Mouse (Mus musculus) liver, postnatal 0 days (tissue): ENCODE results near the gene Creb3l2.

Source experiments
- CTCF ChIP-seq: sonication (generic); IDR thresholded peaks from 2 replicates; pipeline ENCODE4 v1.5.1; 2016; ENCODE audit warnings: antibody characterized with exemption, low read depth
- EP300 ChIP-seq: IDR thresholded peaks from 2 replicates; pipeline ENCODE4 v1.6.1; 2016; ENCODE audit warnings: antibody characterized with exemption, low read depth, mild to moderate bottlenecking

DNA sequence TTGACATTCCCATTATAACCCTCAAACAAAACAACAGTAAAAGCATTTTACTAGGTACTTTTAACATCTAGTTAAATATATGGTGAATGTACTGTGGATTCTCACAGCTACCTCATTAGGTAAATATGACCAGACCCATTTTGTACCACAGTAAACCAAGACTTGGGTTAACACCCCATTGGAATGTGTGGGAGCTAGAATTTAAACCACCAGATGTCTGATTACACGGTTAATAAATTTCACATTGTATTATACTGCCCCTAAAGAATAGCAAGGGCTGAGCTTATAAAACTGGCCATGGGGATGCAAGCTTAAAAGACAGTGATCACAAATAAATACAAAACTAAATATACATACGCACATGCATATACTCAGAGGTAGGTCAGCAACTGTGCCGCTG, 34.1 kb downstream of the Creb3l2 start:
- TF ChIP-seq CTCF (no peak), EP300 (no peak)
